Mouse (Mus musculus) liver, postnatal 0 days (tissue): ENCODE measurements around the gene R3hdm2.

Experiments
- CTCF ChIP-seq: sonication (generic); IDR thresholded peaks from 2 replicates; pipeline ENCODE4 v1.5.1; 2016; ENCODE audit warnings: antibody characterized with exemption, low read depth
- EP300 ChIP-seq: IDR thresholded peaks from 2 replicates; pipeline ENCODE4 v1.6.1; 2016; ENCODE audit warnings: antibody characterized with exemption, low read depth, mild to moderate bottlenecking

- no peak for TF ChIP-seq CTCF
- no peak for TF ChIP-seq EP300
Observed at GRCm38 (mm10) chr10:127471281-127471988, 91.3 kb downstream of the R3hdm2 start.
